Mouse (Mus musculus) heart, adult 2 months (tissue): ENCODE data around the gene Calcoco1. TPM values are rescaled to one million over a fixed set of nuclear protein-coding genes. Genes with fewer than 3 reads are reported as not detected.
A peak's percentile ranks its signal among the peaks of the same experiment; 100 is the strongest.

Source experiments
- DNase-seq, 2 experiments: peaks; one replicate each; pipeline ENCODE4 v3.0.0; 2021
- H3K27ac ChIP-seq: fragments of 200-600 bp; 2 replicates; pipeline ENCODE4 v1.8.1; 2022
- H3K27me3 ChIP-seq: fragments of 200-500 bp; 2 replicates; pipeline ENCODE4 v1.6.1; 2012; ENCODE audit warnings: mild to moderate bottlenecking, low read length, inconsistent platforms, mixed read lengths; ENCODE audit not compliant: control insufficient read depth, insufficient read depth
- H3K36me3 ChIP-seq: fragments of 200-500 bp; 2 replicates; pipeline ENCODE4 v1.6.1; 2012; ENCODE audit warnings: low read length, inconsistent platforms; ENCODE audit not compliant: control insufficient read depth, insufficient read depth
- H3K4me1 ChIP-seq: fragments of 200-500 bp; 2 replicates; pipeline ENCODE4 v1.6.1; 2011; ENCODE audit warnings: low read length; ENCODE audit not compliant: control insufficient read depth, insufficient read depth
- H3K4me3 ChIP-seq: fragments of 200-600 bp; 2 replicates; pipeline ENCODE4 v1.8.1; 2022
- H3K79me2 ChIP-seq: fragments of 200-500 bp; replicated peaks from 2 replicates; pipeline ENCODE4 v1.6.1; 2012; ENCODE audit warnings: mild to moderate bottlenecking, inconsistent platforms, low read length, moderate library complexity, mixed read lengths; ENCODE audit not compliant: control insufficient read depth, insufficient read depth
- H3K9ac ChIP-seq: fragments of 200-500 bp; 2 replicates; pipeline ENCODE4 v1.6.1; 2012; ENCODE audit warnings: low read depth, mild to moderate bottlenecking, control low read depth, inconsistent platforms, low read length, mixed read lengths
- CTCF ChIP-seq: fragments of 200-600 bp; IDR thresholded peaks from 2 replicates; pipeline ENCODE4 v1.8.1; 2022; ENCODE audit warnings: antibody characterized with exemption, mild to moderate bottlenecking, moderate library complexity
- EP300 ChIP-seq: fragments of 200-500 bp; IDR thresholded peaks from 2 replicates; pipeline ENCODE4 v1.6.1; 2011; ENCODE audit warnings: low read depth, low read length, control low read depth; ENCODE audit not compliant: insufficient read depth
- POLR2A ChIP-seq: fragments of 200-500 bp; IDR thresholded peaks from 2 replicates; pipeline ENCODE4 v1.6.1; 2011; ENCODE audit warnings: mild to moderate bottlenecking, low read depth, low read length, control low read depth; ENCODE audit not compliant: insufficient read depth
- WGBS: fragments of 180-500 bp; shearing (Covaris S2); methylation state at CpG from one replicate; pipeline ENCODE4 v1.1.7; 2018; 5-methylcytosine and 5-hydroxymethylcytosine counted together
- intact Hi-C: fragments of 180-260 bp; cut with DNase I; formaldehyde crosslinking; loops from one replicate; pipeline ENCODE4 v1.15.1; 2025
- polyA plus RNA-seq: library from polyadenylated mRNA; depleted of rRNA; stranded (reverse); fragments of >200 nt; gene quantifications from 2 replicates; pipeline ENCODE4 v1.2.3, GENCODE M21; 2012
- total RNA-seq, 2 experiments: library from RNA; stranded (reverse); gene quantifications; 2 replicates each; pipeline ENCODE4 v1.2.3; 2021

Calcoco1 gene
- total and polyA plus RNA-seq, 3 experiments, result 98.0 to 124 (median 108) TPM

DNA sequence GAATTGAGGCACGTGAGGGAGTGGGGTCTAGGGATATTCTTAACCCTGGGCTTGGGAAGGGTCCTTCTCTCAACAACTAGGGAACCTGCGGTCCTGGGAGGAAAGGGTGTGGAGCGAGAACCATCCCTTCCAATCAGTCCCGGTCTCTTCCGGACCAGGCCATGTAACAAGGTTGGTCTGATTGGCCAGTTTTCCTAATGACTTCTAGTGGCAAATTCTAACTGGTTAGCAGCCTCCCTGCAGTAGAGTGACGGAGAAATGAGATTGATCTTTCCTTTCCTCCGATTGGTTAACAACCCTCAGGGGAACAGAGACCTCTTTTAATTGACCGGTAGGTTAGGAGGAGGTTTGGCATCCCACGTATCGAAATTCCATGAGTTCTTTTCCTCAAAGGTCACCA lies 48.4 kb downstream of the Calcoco1 start:
- 0 out of 2 replicates have a peak, but pooled peaks have one; percentile 13 for TF ChIP-seq EP300
- peak; percentile 80 for TF ChIP-seq POLR2A
- no peak for TF ChIP-seq CTCF
- 8% methylated on average over 10 of the region's 10 CpGs for WGBS
- H3K79me2 ChIP-seq, result peaks cover 5% of the 10 kb centered on the region
- peak; percentile 55 to 74 for DNase-seq
- intact Hi-C loops, result loop anchor here (5.0 to 10.0 kb wide), 2 partner anchors 81 to 599 kb away; partner anchors contain the start of gene Eif4b
- H3K9ac ChIP-seq, result no peak overlapping the region
- H3K27me3 ChIP-seq, result no peaks in the 10 kb centered on the region
- H3K36me3 ChIP-seq, result no peaks in the 10 kb centered on the region; the same call in 1 of the 2 replicates
- H3K4me3 ChIP-seq, result peak overlapping the region; percentile 52
- peak overlapping the region; percentile 97 for H3K27ac ChIP-seq
- H3K4me1 ChIP-seq, result peaks cover 3% of the 10 kb centered on the region

GRCm38 (mm10) chr15:102672215-102673071 lies 49.5 kb downstream of the Calcoco1 start, which contains the start of gene Atp5g2:
Atp5g2 (minus strand) TSS chr15:102672352.
- Histone ChIP-seq H3K9ac (peak within 1 kb of the TSS; percentile 91), H3K4me1 (peaks cover 3% of the 10 kb centered on the region), H3K4me3 (peak within 1 kb of the TSS; percentile 52), H3K36me3 (no peaks in the 10 kb centered on the region; the same call in 1 of the 2 replicates), H3K27me3 (no peaks in the 10 kb centered on the region), H3K79me2 (peaks cover 5% of the 10 kb centered on the region), H3K27ac (peak within 1 kb of the TSS; percentile 97)
- TF ChIP-seq CTCF (no peak), POLR2A (peak; percentile 34; the same call in 1 of the 2 replicates)
- peak; percentile 56 to 69 for DNase-seq
- 6% methylated on average over 37 of the region's 37 CpGs for WGBS
- intact Hi-C loops, result loop anchor here (5.0 to 10.0 kb wide), 2 partner anchors 80 to 598 kb away; partner anchors contain the start of gene Eif4b

DNA sequence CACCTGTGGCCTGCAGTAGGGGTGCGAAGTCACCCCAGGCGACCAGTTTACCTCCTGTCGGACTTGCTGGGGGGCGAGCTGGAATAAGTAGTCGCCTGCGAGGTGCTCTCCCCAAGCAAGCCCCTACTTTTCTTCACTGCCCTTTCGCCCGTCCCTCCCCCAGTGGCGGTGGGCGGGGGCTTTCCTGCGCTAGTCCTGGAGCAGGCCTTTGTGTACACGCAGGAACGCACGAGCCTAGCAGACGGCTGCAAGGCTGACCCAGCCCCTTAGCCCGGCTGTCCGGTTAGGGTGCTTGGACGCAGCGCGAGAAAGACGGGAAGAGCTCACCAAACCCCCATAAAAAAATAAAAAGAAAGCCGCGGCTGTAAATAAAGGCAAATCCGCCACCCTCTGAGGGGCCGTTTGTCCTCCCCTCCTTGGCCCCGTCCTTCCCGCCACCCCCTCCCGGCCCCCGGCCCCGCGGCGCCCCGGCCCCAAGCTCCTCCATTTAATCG lies 50.2 kb downstream of the Calcoco1 start:
- WGBS, result under 1% methylated on average over 34 of the region's 34 CpGs
- Histone ChIP-seq H3K27ac (peak overlapping the region; percentile 97), H3K9ac (peak overlapping the region; percentile 91), H3K4me1 (peaks cover 3% of the 10 kb centered on the region), H3K27me3 (no peaks in the 10 kb centered on the region), H3K36me3 (no peaks in the 10 kb centered on the region; the same call in 1 of the 2 replicates), H3K4me3 (peak overlapping the region; percentile 52), H3K79me2 (peaks cover 5% of the 10 kb centered on the region)
- intact Hi-C loops, result loop anchor here (2.0 to 10.0 kb wide), 3 partner anchors 47 to 597 kb away; partner anchors contain the start of genes Atf7, Eif4b and Gm28047
- TF ChIP-seq CTCF, result no peak
- peak; percentile 95 for TF ChIP-seq POLR2A
- DNase-seq, result peak; percentile 91

DNA sequence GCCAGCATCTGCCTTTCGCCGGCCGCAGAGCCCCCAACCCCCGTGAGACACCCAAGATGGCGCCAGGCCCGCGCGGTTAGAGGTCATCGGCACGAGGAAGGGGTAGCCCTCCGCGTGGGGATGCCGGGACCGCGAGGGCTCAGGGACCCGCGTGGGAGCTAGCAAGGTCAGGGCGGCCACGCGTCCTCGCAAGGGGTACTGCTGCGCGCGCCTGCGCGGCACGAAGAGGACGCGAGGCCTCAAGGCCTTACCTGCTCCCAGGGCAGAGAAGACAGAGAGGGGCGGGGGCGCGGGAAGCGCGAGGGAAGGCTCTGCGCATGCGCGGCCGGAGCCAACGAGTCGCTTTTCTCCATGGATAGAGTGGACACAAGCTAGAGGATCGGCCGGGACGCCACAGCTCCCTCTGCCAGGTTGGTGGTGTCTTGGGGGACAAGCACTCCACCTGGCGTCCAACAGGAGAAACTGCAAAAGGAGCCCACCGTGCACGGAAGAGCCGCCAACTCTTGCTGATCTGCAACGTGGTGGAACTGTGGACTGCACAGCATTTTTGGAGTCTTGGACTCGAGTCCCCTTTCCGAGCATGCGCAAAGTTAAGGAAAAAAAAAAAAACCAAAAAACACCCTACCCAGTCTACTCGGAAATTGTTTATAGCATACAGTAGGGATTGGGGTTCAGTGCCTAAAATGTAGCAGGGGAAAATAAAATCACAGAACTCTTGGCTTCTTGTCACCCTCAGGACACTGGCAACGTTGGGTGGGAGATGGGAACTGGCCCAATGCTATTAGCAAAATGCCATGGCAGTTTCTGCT lies 51.0 kb downstream of the Calcoco1 start:
- WGBS, result under 1% methylated on average over 53 of the region's 53 CpGs
- TF ChIP-seq POLR2A (peak; percentile 85), CTCF (peak; percentile 92), EP300 (peak; percentile 97)

DNA sequence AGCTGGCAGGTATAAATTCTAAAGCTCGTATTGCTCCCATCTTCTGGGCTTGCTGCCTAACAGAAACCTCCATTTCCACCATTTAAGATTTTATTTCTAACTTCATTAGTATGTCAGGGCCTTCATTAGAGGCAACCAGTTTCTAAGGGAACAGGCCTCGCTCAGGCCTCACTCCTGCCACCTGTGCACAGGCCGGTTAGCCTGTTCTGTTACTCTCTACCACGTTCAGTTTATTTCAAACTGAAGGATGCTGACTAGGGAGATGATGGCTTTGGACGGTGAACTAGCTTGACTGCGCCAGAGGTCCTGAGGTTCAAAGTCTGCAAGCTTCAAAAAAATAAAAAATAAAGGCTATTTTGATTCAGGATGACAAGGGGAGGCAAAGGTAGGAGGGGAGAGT lies 51.7 kb downstream of the Calcoco1 start:
- peak overlapping the region; percentile 99 for H3K27ac ChIP-seq
- H3K79me2 ChIP-seq, result peaks cover 5% of the 10 kb centered on the region
- DNase-seq, result no peak
- H3K9ac ChIP-seq, result peak overlapping the region; percentile 99
- TF ChIP-seq EP300 (no peak), POLR2A (no peak), CTCF (no peak)
- H3K4me3 ChIP-seq, result peak overlapping the region; percentile 98
- H3K36me3 ChIP-seq, result peaks cover 2% of the 10 kb centered on the region
- intact Hi-C loops, result loop anchor here (2.0 to 10.0 kb wide), 3 partner anchors 45 to 595 kb away; partner anchors contain the start of genes Atf7, Eif4b and Gm28047
- H3K4me1 ChIP-seq, result peaks cover 5% of the 10 kb centered on the region
- 4% methylated on average over 6 of the region's 6 CpGs for WGBS
- no peaks in the 10 kb centered on the region for H3K27me3 ChIP-seq

More for the DNA sequence above, 51.0 kb downstream of the Calcoco1 start:
- H3K9ac ChIP-seq, result peak overlapping the region; percentile 99
- H3K27me3 ChIP-seq, result no peaks in the 10 kb centered on the region
- peaks cover 5% of the 10 kb centered on the region for H3K79me2 ChIP-seq
- DNase-seq, result peak; percentile 96 to 97
- H3K4me1 ChIP-seq, result peaks cover 3% of the 10 kb centered on the region
- intact Hi-C loops, result loop anchor here (2.0 to 10.0 kb wide), 3 partner anchors 46 to 596 kb away; partner anchors contain the start of genes Atf7, Eif4b and Gm28047
- no peaks in the 10 kb centered on the region; the same call in 1 of the 2 replicates for H3K36me3 ChIP-seq
- peak overlapping the region; percentile 99 for H3K27ac ChIP-seq
- H3K4me3 ChIP-seq, result peak overlapping the region; percentile 98
